Mouse (Mus musculus): ENCODE results near the gene Rora. TPM values are rescaled to one million over a fixed set of nuclear protein-coding genes. Genes with fewer than 3 reads are reported as not detected.

Rora gene
- polyA plus RNA-seq, 2 experiments, result 4.5 to 10.1 TPM

DNA sequence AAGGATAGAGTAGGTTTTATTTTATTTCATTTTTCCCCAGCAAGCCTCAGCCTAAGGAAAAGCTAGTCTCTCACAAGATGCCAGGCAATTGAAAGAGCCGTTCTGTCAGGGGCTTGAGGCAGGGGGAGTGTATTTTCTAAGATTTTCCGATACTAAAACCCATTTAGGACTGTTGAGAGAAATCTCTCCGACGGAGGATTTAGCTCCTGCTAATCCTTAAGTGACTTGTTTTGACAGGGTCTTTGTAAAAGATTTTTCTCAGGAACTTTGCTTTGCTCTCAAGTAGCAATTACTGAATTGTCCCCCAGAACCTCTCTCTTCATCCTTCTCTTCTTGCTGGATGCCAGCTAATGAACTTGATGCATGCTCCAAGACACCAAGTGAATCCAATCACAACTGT is 323.3 kb downstream of the Rora start:
- H3K4me1 ChIP-seq (ENCODE audit: control insufficient read depth, insufficient read depth, low read length), result peaks cover 8% of the 10 kb centered on the region
- H3K27ac ChIP-seq (replicated peaks; ENCODE audit: low read depth, low read length), result no peak overlapping the region
- no peaks in the 10 kb centered on the region for H3K36me3 ChIP-seq (ENCODE audit: control insufficient read depth, insufficient read depth, low read length)
- no peak overlapping the region for H3K9ac ChIP-seq (ENCODE audit: low read depth, low read length, severe bottlenecking)
- ATAC-seq (ENCODE audit: low FRiP score, low read depth) (no peak), DNase-seq (ENCODE audit: low spot score) (no peak)
- 38% methylated on average over 4 of the region's 4 CpGs for WGBS
- no peak overlapping the region for H3K4me2 ChIP-seq (replicated peaks; ENCODE audit: low read depth, low read length, severe bottlenecking)
- H3K9me3 ChIP-seq (ENCODE audit: control insufficient read depth, low read length), result no peaks in the 10 kb centered on the region
- no peak overlapping the region for H3K4me3 ChIP-seq (replicated peaks; ENCODE audit: low read length)
- no peaks in the 10 kb centered on the region for H3K27me3 ChIP-seq (ENCODE audit: control insufficient read depth, insufficient read depth, low read length)
- TF ChIP-seq POLR2A (IDR thresholded peaks at IDR 0.05; ENCODE audit: borderline replicate concordance, extremely low read depth, insufficient read depth, insufficient read length), result no peak

DNA sequence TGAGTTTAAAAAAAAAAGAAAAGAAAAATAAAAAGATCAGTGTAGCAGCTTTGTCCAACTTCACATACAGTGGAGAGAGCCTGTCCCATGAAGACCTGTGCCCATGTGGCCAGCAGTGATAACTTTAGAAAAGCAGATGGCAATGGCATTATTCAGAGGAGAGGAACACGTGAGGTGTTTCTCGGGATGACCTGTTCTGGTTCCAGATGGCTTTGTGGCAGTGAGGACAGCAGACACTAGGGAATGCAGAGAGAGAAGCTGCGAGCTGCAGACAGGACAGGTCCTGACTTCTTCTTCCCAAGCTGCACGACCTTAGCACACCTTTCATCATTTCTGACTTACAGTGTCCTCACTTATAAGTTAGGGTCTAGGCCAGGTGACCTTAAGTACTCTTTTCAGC is 325.1 kb downstream of the Rora start:
- no peak overlapping the region for H3K4me2 ChIP-seq (replicated peaks; ENCODE audit: low read depth, low read length, severe bottlenecking)
- H3K27ac ChIP-seq (replicated peaks; ENCODE audit: low read depth, low read length), result no peak overlapping the region
- no peak overlapping the region for H3K9ac ChIP-seq (ENCODE audit: low read depth, low read length, severe bottlenecking)
- TF ChIP-seq POLR2A (IDR thresholded peaks at IDR 0.05; ENCODE audit: borderline replicate concordance, extremely low read depth, insufficient read depth, insufficient read length), result no peak
- H3K9me3 ChIP-seq (ENCODE audit: control insufficient read depth, low read length), result no peaks in the 10 kb centered on the region
- ATAC-seq (ENCODE audit: low FRiP score, low read depth) (no peak), DNase-seq (ENCODE audit: low spot score) (no peak)
- H3K4me1 ChIP-seq (ENCODE audit: control insufficient read depth, insufficient read depth, low read length), result peaks cover 8% of the 10 kb centered on the region
- H3K36me3 ChIP-seq (ENCODE audit: control insufficient read depth, insufficient read depth, low read length), result no peaks in the 10 kb centered on the region
- H3K4me3 ChIP-seq (replicated peaks; ENCODE audit: low read length), result no peak overlapping the region
- no peaks in the 10 kb centered on the region for H3K27me3 ChIP-seq (ENCODE audit: control insufficient read depth, insufficient read depth, low read length)
- 68% methylated on average over 4 of the region's 4 CpGs for WGBS

DNA sequence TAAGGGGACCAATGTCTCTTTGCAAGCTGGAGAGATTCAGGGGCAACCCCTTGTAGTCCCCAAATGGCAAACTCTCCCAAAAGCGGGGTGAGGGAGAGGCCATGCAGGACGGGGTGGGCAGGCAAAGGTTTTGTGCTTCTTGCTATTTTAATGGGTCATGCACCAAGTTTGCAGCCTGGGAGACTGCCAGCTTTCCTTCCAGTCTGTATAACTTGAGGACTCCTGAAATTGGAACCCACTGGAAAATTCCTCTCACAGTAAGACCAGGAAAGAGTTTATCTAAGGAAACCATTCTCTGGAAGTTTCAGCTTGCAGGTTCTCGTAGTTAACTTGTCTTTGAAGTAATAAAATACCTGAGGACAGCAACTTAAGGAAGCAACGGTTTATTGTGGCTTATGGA is 326.5 kb downstream of the Rora start:
- no peaks in the 10 kb centered on the region for H3K36me3 ChIP-seq (ENCODE audit: control insufficient read depth, insufficient read depth, low read length)
- ATAC-seq (ENCODE audit: low FRiP score, low read depth) (no peak), DNase-seq (ENCODE audit: low spot score) (peak; percentile 56)
- 51% methylated on average over 4 of the region's 4 CpGs for WGBS
- no peak overlapping the region for H3K9ac ChIP-seq (ENCODE audit: low read depth, low read length, severe bottlenecking)
- no peaks in the 10 kb centered on the region for H3K9me3 ChIP-seq (ENCODE audit: control insufficient read depth, low read length)
- no peak overlapping the region for H3K27ac ChIP-seq (replicated peaks; ENCODE audit: low read depth, low read length)
- TF ChIP-seq POLR2A (IDR thresholded peaks at IDR 0.05; ENCODE audit: borderline replicate concordance, extremely low read depth, insufficient read depth, insufficient read length), result no peak
- H3K4me2 ChIP-seq (replicated peaks; ENCODE audit: low read depth, low read length, severe bottlenecking), result no peak overlapping the region
- no peaks in the 10 kb centered on the region for H3K27me3 ChIP-seq (ENCODE audit: control insufficient read depth, insufficient read depth, low read length)
- no peak overlapping the region for H3K4me3 ChIP-seq (replicated peaks; ENCODE audit: low read length)
- H3K4me1 ChIP-seq (ENCODE audit: control insufficient read depth, insufficient read depth, low read length), result peaks cover 9% of the 10 kb centered on the region

DNA sequence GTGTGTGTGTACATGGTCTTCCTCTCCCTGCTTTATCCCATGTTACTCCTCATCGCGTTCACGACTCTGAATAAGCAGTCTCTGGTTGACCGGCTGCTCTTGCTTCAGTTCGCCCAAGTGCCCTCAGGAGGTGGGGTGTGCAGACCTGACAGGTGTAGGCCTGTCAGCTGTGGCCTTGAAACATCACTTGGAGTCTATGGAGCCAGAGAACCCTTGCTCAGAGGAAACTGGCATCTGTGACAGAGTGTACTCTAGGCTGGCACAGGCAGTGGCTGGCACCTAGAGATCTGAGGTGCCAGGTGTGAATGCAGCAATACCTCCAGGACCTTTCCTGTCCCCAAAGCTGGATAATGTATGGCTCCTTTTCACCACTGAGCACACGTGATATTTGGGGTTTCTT is 331.5 kb downstream of the Rora start:
- Histone ChIP-seq H3K27me3 (ENCODE audit: control insufficient read depth, insufficient read depth, low read length) (no peaks in the 10 kb centered on the region), H3K4me1 (ENCODE audit: control insufficient read depth, insufficient read depth, low read length) (peaks cover 28% of the 10 kb centered on the region), H3K36me3 (ENCODE audit: control insufficient read depth, insufficient read depth, low read length) (no peaks in the 10 kb centered on the region), H3K4me2 (replicated peaks; ENCODE audit: low read depth, low read length, severe bottlenecking) (no peak overlapping the region), H3K9ac (ENCODE audit: low read depth, low read length, severe bottlenecking) (no peak overlapping the region), H3K9me3 (ENCODE audit: control insufficient read depth, low read length) (no peaks in the 10 kb centered on the region), H3K27ac (replicated peaks; ENCODE audit: low read depth, low read length) (no peak overlapping the region), H3K4me3 (replicated peaks; ENCODE audit: low read length) (no peak overlapping the region)
- no peak for TF ChIP-seq POLR2A (IDR thresholded peaks at IDR 0.05; ENCODE audit: borderline replicate concordance, extremely low read depth, insufficient read depth, insufficient read length)
- ATAC-seq (ENCODE audit: low FRiP score, low read depth) (no peak), DNase-seq (ENCODE audit: low spot score) (no peak)
- 75% methylated on average over 6 of the region's 6 CpGs for WGBS

DNA sequence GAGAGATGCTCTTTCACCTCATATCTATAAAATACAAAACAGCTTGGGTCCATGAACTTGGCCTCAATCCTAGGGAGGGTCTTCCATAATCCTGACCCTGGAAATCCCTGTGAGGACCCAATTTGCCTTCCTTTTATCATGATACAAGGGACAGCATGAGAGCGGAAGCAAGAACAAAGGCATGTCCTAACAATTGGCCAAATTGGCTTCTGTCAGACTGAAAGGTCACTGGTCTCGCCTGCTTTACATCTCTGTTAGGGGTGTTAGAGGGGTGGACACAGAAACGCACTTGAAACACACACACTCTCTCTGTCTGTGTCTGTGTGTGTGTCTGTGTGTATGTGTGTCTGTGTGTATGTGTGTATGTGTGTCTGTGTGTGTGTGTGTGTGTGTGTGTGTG is 332.2 kb downstream of the Rora start:
- no peak overlapping the region for H3K9ac ChIP-seq (ENCODE audit: low read depth, low read length, severe bottlenecking)
- H3K4me2 ChIP-seq (replicated peaks; ENCODE audit: low read depth, low read length, severe bottlenecking), result no peak overlapping the region
- H3K4me3 ChIP-seq (replicated peaks; ENCODE audit: low read length), result no peak overlapping the region
- no peak for DNase-seq (ENCODE audit: low spot score)
- no peak for ATAC-seq (ENCODE audit: low FRiP score, low read depth)
- H3K36me3 ChIP-seq (ENCODE audit: control insufficient read depth, insufficient read depth, low read length), result no peaks in the 10 kb centered on the region
- WGBS, result 76% methylated on average over 3 of the region's 3 CpGs
- H3K9me3 ChIP-seq (ENCODE audit: control insufficient read depth, low read length), result no peaks in the 10 kb centered on the region
- H3K27me3 ChIP-seq (ENCODE audit: control insufficient read depth, insufficient read depth, low read length), result no peaks in the 10 kb centered on the region
- peaks cover 25% of the 10 kb centered on the region for H3K4me1 ChIP-seq (ENCODE audit: control insufficient read depth, insufficient read depth, low read length)
- no peak overlapping the region for H3K27ac ChIP-seq (replicated peaks; ENCODE audit: low read depth, low read length)
- TF ChIP-seq POLR2A (IDR thresholded peaks at IDR 0.05; ENCODE audit: borderline replicate concordance, extremely low read depth, insufficient read depth, insufficient read length), result no peak
